Mouse (Mus musculus) neural tube, embryonic 11.5 days (tissue): ENCODE data around the gene Synm. TPM values are rescaled to one million over a fixed set of nuclear protein-coding genes. Genes with fewer than 3 reads are reported as not detected.
A peak's percentile ranks its signal among the peaks of the same experiment; 100 is the strongest.

Experiments used
- ATAC-seq: fragments of 200-750 bp; cut with Nextera tagmentation; 2 replicates; pipeline ENCODE4 v1.8.0; 2017; ENCODE audit warnings: moderate number of reproducible peaks, mild to moderate bottlenecking, moderate TSS enrichment, moderate library complexity; ENCODE audit not compliant: insufficient read depth, low FRiP score, low TSS enrichment
- DNase-seq: peaks from one replicate; pipeline ENCODE4 v3.0.0-alpha.2; 2015; ENCODE audit warnings: low spot score
- H3K27ac ChIP-seq: fragments of 300-500 bp; sonication (generic); 2 replicates; pipeline ENCODE4 v1.5.1; 2014; ENCODE audit warnings: low read depth, mild to moderate bottlenecking, low read length
- H3K27me3 ChIP-seq: fragments of 300-500 bp; sonication (generic); 2 replicates; pipeline ENCODE4 v1.6.1; 2014; ENCODE audit warnings: mild to moderate bottlenecking, low read length, mixed read lengths; ENCODE audit not compliant: control insufficient read depth, insufficient read depth
- H3K36me3 ChIP-seq: fragments of 300-500 bp; sonication (generic); 2 replicates; pipeline ENCODE4 v1.6.1; 2014; ENCODE audit warnings: mild to moderate bottlenecking, low read length, moderate library complexity, mixed read lengths; ENCODE audit not compliant: control insufficient read depth, insufficient read depth
- H3K4me1 ChIP-seq: fragments of 300-500 bp; sonication (generic); 2 replicates; pipeline ENCODE4 v1.6.1; 2014; ENCODE audit warnings: low read length, mixed read lengths; ENCODE audit not compliant: control insufficient read depth, insufficient read depth
- H3K4me2 ChIP-seq: fragments of 300-500 bp; sonication (generic); 2 replicates; pipeline ENCODE4 v1.6.1; 2014; ENCODE audit warnings: low read depth, mild to moderate bottlenecking, moderate library complexity
- H3K4me3 ChIP-seq: fragments of 300-500 bp; sonication (generic); 2 replicates; pipeline ENCODE4 v1.5.1; 2014; ENCODE audit warnings: low read depth, low read length
- H3K9ac ChIP-seq: fragments of 300-500 bp; sonication (generic); 2 replicates; pipeline ENCODE4 v1.6.1; 2014; ENCODE audit warnings: mild to moderate bottlenecking, low read length
- H3K9me3 ChIP-seq: fragments of 300-500 bp; sonication (generic); 2 replicates; pipeline ENCODE4 v1.6.1; 2016; ENCODE audit warnings: low read length; ENCODE audit not compliant: control insufficient read depth
- WGBS: fragments of 180-500 bp; shearing (Covaris S2); extraction: QIAGEN DNeasy Blood & Tissue Kit; methylation state at CpG from one replicate; pipeline ENCODE4 v1.1.7; 2014; 5-methylcytosine and 5-hydroxymethylcytosine counted together
- polyA plus RNA-seq: library from polyadenylated mRNA; unstranded; fragments of >200 nt; fragmentation: Nextera tagmentation; extraction: Ambion mirVana; gene quantifications from 2 replicates; pipeline ENCODE4 v1.2.1, GENCODE M21; 2014

Gene Synm
- polyA plus RNA-seq, 1 experiment from 2014 or later = 5.8 TPM

GRCm38 (mm10) chr7:67716925-67717324, 42.6 kb downstream of the Synm start:
- H3K4me1 ChIP-seq = peaks cover 9% of the 10 kb centered on the region; the same call in 1 of the 2 replicates
- no peaks in the 10 kb centered on the region for H3K36me3 ChIP-seq
- WGBS = 92% methylated on average over 9 of the region's 10 CpGs
- no peak for DNase-seq
- H3K9ac ChIP-seq = no peak overlapping the region
- no peaks in the 10 kb centered on the region for H3K27me3 ChIP-seq
- no peak overlapping the region for H3K4me2 ChIP-seq
- no peak overlapping the region for H3K4me3 ChIP-seq
- no peak overlapping the region for H3K27ac ChIP-seq
- no peaks in the 10 kb centered on the region for H3K9me3 ChIP-seq
- no peak for ATAC-seq

- Histone ChIP-seq H3K9me3 (no peaks in the 10 kb centered on the region), H3K27me3 (no peaks in the 10 kb centered on the region), H3K4me3 (no peak overlapping the region), H3K27ac (no peak overlapping the region), H3K4me2 (no peak overlapping the region), H3K9ac (no peak overlapping the region), H3K4me1 (peaks cover 9% of the 10 kb centered on the region; the same call in 1 of the 2 replicates), H3K36me3 (0 out of 2 replicates have a peak, but pooled peaks cover under 1% of the 10 kb centered on the region)
- WGBS = 73% methylated on average over 11 of the region's 11 CpGs
- ATAC-seq = no peak
- no peak for DNase-seq
Measured at GRCm38 (mm10) chr7:67716213-67716878, 43.2 kb downstream of the Synm start.

DNA sequence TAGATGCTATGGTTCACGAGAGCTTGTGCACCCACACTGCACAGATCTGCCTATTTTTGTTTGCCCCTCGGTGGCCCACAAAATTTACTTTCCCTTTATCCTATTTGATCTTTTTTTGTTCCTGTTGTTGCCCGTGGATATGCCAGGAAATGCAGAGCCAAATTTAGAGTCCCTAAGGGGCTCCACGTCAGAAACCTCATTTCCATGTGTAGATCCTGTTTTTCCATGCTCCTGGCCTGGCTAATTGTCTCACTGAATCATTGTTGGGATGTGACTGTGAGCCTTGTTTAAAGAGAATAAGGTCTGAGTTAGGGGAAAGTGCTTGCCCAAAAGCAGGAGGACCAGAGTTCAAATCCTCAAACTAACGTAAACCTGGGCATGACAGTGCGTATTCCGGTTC, 44.4 kb downstream of the Synm start:
- DNase-seq (no peak), ATAC-seq (no peak)
- no peak overlapping the region for H3K4me3 ChIP-seq
- H3K36me3 ChIP-seq = peaks cover 4% of the 10 kb centered on the region; the same call in 1 of the 2 replicates
- no peaks in the 10 kb centered on the region for H3K9me3 ChIP-seq
- H3K4me1 ChIP-seq = peaks cover 9% of the 10 kb centered on the region; the same call in 1 of the 2 replicates
- 74% methylated on average over 7 of the region's 7 CpGs for WGBS
- no peak overlapping the region for H3K27ac ChIP-seq
- no peak overlapping the region for H3K9ac ChIP-seq
- H3K4me2 ChIP-seq = no peak overlapping the region
- H3K27me3 ChIP-seq = no peaks in the 10 kb centered on the region

DNA sequence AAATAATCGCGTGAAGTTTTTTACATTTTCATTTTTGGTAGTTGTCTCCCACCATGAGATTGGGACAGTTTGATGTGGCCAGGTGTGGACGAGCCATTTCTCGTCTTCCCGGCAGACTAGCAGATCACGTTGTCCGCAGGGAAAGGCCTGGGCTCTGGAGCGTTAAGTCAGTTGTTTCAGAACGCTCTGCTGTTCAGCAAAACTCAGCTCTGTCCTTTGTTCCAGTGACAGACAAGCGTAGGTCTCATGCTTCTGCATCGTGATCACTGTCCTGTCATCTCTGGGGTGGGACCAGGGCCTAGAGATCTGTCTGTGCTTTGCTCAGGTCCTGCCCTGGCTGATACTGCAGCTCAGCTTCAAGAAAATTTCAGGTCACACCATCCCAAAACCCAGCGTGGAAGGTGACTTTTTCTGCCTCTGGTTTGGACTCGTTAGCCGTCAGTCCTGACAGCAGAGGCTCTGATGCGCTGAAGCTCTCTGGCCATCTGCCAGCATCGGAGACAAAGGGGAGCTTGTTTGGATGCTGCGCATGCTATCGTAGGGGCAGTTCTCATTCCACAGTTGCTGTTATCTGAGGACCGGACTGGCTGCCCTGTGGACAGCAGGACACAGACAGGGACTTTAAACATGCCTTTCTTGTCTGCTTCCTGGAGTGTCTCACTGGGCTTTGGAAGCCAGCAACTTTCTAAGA, 45.6 kb downstream of the Synm start:
- DNase-seq (peak; percentile 71), ATAC-seq (0 out of 2 replicates have a peak, but pooled peaks have one; percentile 45)
- 61% methylated on average over 19 of the region's 19 CpGs for WGBS
- Histone ChIP-seq H3K4me2 (no peak overlapping the region), H3K36me3 (peaks cover 4% of the 10 kb centered on the region; the same call in 1 of the 2 replicates), H3K27ac (peak overlapping the region; percentile 73), H3K9me3 (no peaks in the 10 kb centered on the region), H3K4me1 (peaks cover 9% of the 10 kb centered on the region; the same call in 1 of the 2 replicates), H3K4me3 (no peak overlapping the region), H3K9ac (peak overlapping the region; percentile 35), H3K27me3 (no peaks in the 10 kb centered on the region)

DNA sequence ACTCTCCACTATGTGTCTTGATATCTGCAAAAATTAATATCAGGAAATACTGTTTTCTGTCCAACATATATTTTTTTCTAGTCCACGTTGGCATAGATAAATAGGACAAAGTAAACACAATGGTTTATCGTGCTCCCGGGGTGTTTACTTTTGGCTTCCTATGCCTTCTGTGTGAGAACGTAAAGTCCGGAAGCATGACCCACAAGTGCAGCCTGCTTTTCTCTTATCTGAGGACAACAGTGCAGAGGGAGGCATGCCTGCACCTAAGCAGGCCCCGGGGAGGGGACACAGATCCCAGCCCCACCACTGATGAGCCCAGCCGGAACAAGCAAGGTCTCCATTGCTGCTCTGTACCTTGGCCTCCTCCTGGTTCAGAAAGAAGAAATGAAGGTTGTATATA, 49.3 kb downstream of the Synm start:
- no peak overlapping the region for H3K4me3 ChIP-seq
- no peaks in the 10 kb centered on the region for H3K27me3 ChIP-seq
- H3K9me3 ChIP-seq = no peaks in the 10 kb centered on the region
- DNase-seq = no peak
- peaks cover 4% of the 10 kb centered on the region; the same call in 1 of the 2 replicates for H3K36me3 ChIP-seq
- ATAC-seq = no peak
- no peak overlapping the region for H3K9ac ChIP-seq
- H3K4me1 ChIP-seq = peaks cover 5% of the 10 kb centered on the region; the same call in 1 of the 2 replicates
- 88% methylated on average over 7 of the region's 7 CpGs for WGBS
- no peak overlapping the region for H3K4me2 ChIP-seq
- H3K27ac ChIP-seq = no peak overlapping the region

DNA sequence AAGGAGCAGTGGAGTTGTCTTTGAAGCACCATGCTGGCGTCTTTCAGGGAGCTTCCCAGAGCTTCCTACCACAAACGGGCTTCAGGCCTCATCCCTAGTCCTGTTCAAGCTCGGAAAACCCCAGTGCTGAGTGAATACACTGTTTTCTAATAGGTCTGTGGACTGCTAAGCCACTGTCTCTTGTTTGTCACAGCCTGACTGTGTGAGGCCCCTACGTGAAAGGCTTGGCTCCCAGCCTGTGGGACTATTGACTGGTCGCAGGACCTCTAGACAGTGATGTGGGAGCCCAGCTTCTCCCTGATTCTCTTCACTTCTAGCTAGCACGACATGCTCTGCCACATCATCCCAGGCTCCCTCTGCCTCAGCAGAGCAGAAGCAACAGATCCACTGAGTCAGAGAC, 51.4 kb downstream of the Synm start:
- Histone ChIP-seq H3K4me2 (no peak overlapping the region), H3K27ac (no peak overlapping the region), H3K4me3 (no peak overlapping the region), H3K4me1 (no peaks in the 10 kb centered on the region), H3K27me3 (no peaks in the 10 kb centered on the region), H3K9me3 (no peaks in the 10 kb centered on the region), H3K9ac (no peak overlapping the region), H3K36me3 (peaks cover 4% of the 10 kb centered on the region; the same call in 1 of the 2 replicates)
- DNase-seq (no peak), ATAC-seq (no peak)
- 92% methylated on average over 6 of the region's 6 CpGs for WGBS

DNA sequence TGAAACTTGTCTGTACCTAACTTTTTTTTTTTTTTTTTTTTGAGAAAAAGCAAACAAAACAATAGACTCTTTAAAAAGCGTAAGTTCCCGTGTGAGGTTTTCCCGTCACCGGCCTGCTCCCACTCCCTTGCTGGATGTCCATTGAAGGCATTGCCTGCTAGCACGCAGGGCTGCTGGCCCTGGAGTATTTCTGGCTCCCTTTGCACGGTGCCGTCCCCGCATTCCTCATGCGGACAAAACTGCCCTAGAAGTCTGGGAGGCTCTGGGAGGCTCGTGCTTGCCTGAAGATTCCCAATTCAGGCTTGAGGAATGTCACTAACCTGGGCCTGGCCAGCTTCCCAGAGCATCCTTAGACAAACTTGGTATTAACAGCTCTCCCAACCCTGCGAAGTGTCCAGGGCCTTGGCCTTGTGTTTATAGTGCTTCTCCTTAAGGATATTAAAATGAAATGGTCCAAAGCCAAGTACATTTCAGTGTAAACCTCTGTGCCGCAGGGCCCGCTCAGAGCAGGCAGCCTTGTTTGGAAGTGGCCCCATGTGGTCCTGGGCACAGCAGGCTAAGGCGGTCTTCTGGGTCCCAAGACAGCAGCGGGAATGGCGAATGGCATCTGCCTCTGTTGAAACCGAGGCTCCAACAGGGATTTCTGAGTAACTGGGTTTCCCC, 58.2 kb downstream of the Synm start:
- H3K27ac ChIP-seq = no peak overlapping the region
- no peak overlapping the region for H3K4me3 ChIP-seq
- no peak overlapping the region for H3K9ac ChIP-seq
- no peaks in the 10 kb centered on the region for H3K9me3 ChIP-seq
- ATAC-seq = no peak
- no peak for DNase-seq
- no peaks in the 10 kb centered on the region for H3K27me3 ChIP-seq
- no peaks in the 10 kb centered on the region; the same call in 1 of the 2 replicates for H3K4me1 ChIP-seq
- no peak overlapping the region for H3K4me2 ChIP-seq
- H3K36me3 ChIP-seq = peaks cover 2% of the 10 kb centered on the region; the same call in 1 of the 2 replicates
- WGBS = 77% methylated on average over 17 of the region's 17 CpGs

DNA sequence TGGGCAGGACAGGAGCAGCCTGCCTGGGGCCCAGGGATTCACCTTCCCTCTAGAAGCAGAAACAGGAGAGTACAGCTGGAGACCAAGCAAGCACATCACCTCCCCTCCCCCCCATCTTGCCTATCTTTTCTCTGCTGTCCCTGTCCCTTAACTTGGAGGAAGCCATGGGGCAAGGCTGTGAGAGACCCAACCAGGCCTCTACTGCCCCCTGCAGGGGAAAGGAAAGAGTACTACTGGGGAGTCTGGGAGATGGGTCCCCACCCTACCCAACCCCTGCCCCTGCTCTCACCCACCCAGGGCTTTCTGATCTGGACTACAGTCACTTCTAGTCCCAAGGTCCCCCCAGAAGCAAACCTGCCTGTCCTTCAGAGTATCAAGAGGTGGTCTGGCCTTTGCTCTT, 58.7 kb downstream of the Synm start:
- no peak overlapping the region for H3K4me3 ChIP-seq
- ATAC-seq (no peak), DNase-seq (peak; percentile 53)
- no peaks in the 10 kb centered on the region; the same call in 1 of the 2 replicates for H3K4me1 ChIP-seq
- H3K36me3 ChIP-seq = peaks cover 2% of the 10 kb centered on the region; the same call in 1 of the 2 replicates
- H3K27ac ChIP-seq = no peak overlapping the region
- no peak overlapping the region for H3K4me2 ChIP-seq
- H3K9me3 ChIP-seq = no peaks in the 10 kb centered on the region
- H3K9ac ChIP-seq = no peak overlapping the region
- H3K27me3 ChIP-seq = no peaks in the 10 kb centered on the region
